Mouse (Mus musculus): ENCODE results near the gene Rpl22. TPM values are rescaled to one million over a fixed set of nuclear protein-coding genes. Genes with fewer than 3 reads are reported as not detected.

Gene Rpl22
- polyA plus RNA-seq, 1 experiment, result 49.7 TPM

DNA sequence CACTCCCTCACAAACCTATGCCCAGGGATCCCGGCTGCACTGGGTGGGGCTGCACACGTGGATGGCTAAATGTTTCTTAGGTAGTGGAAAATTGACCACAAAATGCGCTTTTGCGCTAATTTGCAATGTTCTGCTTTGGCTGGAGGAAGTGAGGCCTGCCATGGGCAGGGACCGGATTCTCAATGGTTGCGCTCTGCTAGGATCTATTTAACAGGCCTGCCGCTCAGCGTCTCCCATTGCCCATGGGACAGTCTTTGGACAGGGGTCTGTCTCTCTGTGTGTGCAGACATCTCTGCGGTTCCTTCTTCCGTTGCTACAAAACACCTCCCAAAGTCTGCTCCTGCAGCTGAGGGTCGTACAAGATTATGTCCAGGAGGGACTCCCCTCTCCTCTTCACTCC is 34.6 kb upstream of the Rpl22 start:
- H3K4me3 ChIP-seq (ENCODE audit: control insufficient read depth, low read depth, low read length), result no peak overlapping the region
- H3K27ac ChIP-seq (ENCODE audit: control insufficient read depth, insufficient read depth, low read depth, low read length), result no peak overlapping the region

DNA sequence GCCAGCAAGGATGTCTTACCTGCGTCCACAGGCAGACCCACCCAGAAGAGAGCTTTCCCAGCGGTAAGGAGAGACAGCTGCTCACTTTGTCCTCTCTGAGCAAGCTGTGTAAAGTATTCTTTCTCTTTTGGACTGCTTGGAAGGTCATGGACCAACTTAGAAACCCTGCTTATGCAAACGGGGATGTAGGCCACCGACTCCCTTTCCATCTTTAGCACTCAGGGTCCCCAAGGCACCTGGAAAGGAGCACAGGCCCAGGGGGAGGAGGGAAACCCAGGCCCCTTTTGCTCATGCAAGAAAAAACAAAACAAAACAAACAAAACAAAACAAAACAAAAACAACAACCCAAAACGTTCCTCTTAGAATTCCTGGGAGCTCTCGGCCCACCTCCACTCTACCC is 34.0 kb upstream of the Rpl22 start, which contains the start of gene Hes3:
TSS of gene Hes3 (minus strand) at position 101 of the 400 bp plus-strand sequence.
- Histone ChIP-seq H3K36me3 (ENCODE audit: control insufficient read depth, insufficient read depth, low read length) (no peaks in the 10 kb centered on the region), H3K4me1 (ENCODE audit: control insufficient read depth, insufficient read depth, low read length) (peaks cover 21% of the 10 kb centered on the region), H3K4me3 (ENCODE audit: control insufficient read depth, low read depth, low read length) (no peak within 1 kb of the TSS), H3K27me3 (ENCODE audit: control insufficient read depth, insufficient read depth, low read length) (no peaks in the 10 kb centered on the region), H3K27ac (ENCODE audit: control insufficient read depth, insufficient read depth, low read depth, low read length) (no peak within 1 kb of the TSS)
- TF ChIP-seq POLR2A (IDR thresholded peaks at IDR 0.05; ENCODE audit: control insufficient read depth, low read depth, low read length) (no peak), CTCF (IDR thresholded peaks at IDR 0.05; ENCODE audit: control insufficient read depth, insufficient read depth, insufficient replicate concordance, low read depth, low read length) (no peak)

More for the DNA sequence above, 34.6 kb upstream of the Rpl22 start:
- Histone ChIP-seq H3K36me3 (ENCODE audit: control insufficient read depth, insufficient read depth, low read length) (no peaks in the 10 kb centered on the region), H3K27me3 (ENCODE audit: control insufficient read depth, insufficient read depth, low read length) (no peaks in the 10 kb centered on the region), H3K4me1 (ENCODE audit: control insufficient read depth, insufficient read depth, low read length) (peaks cover 27% of the 10 kb centered on the region)
- TF ChIP-seq CTCF (IDR thresholded peaks at IDR 0.05; ENCODE audit: control insufficient read depth, insufficient read depth, insufficient replicate concordance, low read depth, low read length), result no peak
- no peak for TF ChIP-seq POLR2A (IDR thresholded peaks at IDR 0.05; ENCODE audit: control insufficient read depth, low read depth, low read length)

- no peak overlapping the region for H3K27ac ChIP-seq (ENCODE audit: control insufficient read depth, insufficient read depth, low read depth, low read length)
- H3K27me3 ChIP-seq (ENCODE audit: control insufficient read depth, insufficient read depth, low read length), result no peaks in the 10 kb centered on the region
- H3K4me3 ChIP-seq (ENCODE audit: control insufficient read depth, low read depth, low read length), result no peak overlapping the region
- no peak for TF ChIP-seq POLR2A (IDR thresholded peaks at IDR 0.05; ENCODE audit: control insufficient read depth, low read depth, low read length)
- TF ChIP-seq CTCF (IDR thresholded peaks at IDR 0.05; ENCODE audit: control insufficient read depth, insufficient read depth, insufficient replicate concordance, low read depth, low read length), result no peak
- peaks cover 19% of the 10 kb centered on the region for H3K4me1 ChIP-seq (ENCODE audit: control insufficient read depth, insufficient read depth, low read length)
- H3K36me3 ChIP-seq (ENCODE audit: control insufficient read depth, insufficient read depth, low read length), result no peaks in the 10 kb centered on the region
Observed at GRCm38 (mm10) chr4:152292102-152292765, 33.3 kb upstream of the Rpl22 start.

DNA sequence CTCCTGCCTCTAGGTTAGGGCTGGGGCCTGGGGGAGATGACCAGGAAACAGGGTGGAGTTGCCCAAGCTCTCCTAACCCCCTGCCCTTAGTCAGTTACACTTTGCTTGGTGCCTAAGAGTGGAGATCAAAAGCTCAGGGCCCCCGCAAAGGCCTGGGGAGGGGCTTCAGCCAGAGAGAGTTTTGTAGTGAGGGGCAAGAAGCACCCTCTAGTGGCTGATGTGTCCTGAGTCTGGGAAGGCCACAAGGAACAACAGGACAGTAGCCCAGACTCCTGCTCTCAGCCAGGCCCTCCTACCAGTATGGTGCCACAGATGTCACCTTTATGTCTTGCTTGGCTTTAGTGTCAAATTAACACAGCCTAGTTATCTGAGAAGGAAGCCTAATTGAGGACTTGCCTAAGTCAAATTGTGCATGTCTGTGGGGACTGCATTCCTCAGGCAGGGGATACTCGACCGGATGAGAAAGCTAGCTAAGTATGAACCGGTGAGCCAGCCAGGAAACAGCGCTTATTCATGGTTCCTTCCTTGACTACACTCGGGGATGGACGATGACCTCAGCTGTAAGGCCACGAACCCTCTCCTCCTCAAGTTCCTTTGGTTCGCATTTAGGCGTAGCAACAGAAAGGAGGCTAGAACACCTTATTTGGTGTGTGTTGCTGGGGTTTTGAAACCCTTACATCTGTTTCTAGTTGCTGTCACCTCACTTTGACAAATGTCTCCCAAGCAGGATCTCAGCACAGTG is 31.2 kb upstream of the Rpl22 start:
- Histone ChIP-seq H3K27me3 (ENCODE audit: control insufficient read depth, insufficient read depth, low read length) (no peaks in the 10 kb centered on the region), H3K36me3 (ENCODE audit: control insufficient read depth, insufficient read depth, low read length) (no peaks in the 10 kb centered on the region), H3K4me1 (ENCODE audit: control insufficient read depth, insufficient read depth, low read length) (peaks cover 25% of the 10 kb centered on the region), H3K27ac (ENCODE audit: control insufficient read depth, insufficient read depth, low read depth, low read length) (no peak overlapping the region), H3K4me3 (ENCODE audit: control insufficient read depth, low read depth, low read length) (no peak overlapping the region)
- TF ChIP-seq POLR2A (IDR thresholded peaks at IDR 0.05; ENCODE audit: control insufficient read depth, low read depth, low read length) (0 out of 2 replicates have a peak, but pooled peaks have one; percentile 4), CTCF (IDR thresholded peaks at IDR 0.05; ENCODE audit: control insufficient read depth, insufficient read depth, insufficient replicate concordance, low read depth, low read length) (no peak)

GRCm38 (mm10) chr4:152295916-152296315 is 29.6 kb upstream of the Rpl22 start:
- TF ChIP-seq CTCF (IDR thresholded peaks at IDR 0.05; ENCODE audit: control insufficient read depth, insufficient read depth, insufficient replicate concordance, low read depth, low read length) (no peak), POLR2A (IDR thresholded peaks at IDR 0.05; ENCODE audit: control insufficient read depth, low read depth, low read length) (no peak)
- peaks cover 15% of the 10 kb centered on the region for H3K4me1 ChIP-seq (ENCODE audit: control insufficient read depth, insufficient read depth, low read length)
- H3K27me3 ChIP-seq (ENCODE audit: control insufficient read depth, insufficient read depth, low read length), result no peaks in the 10 kb centered on the region
- H3K27ac ChIP-seq (ENCODE audit: control insufficient read depth, insufficient read depth, low read depth, low read length), result peak overlapping the region; percentile 35; the same call in 1 of the 2 replicates
- H3K4me3 ChIP-seq (ENCODE audit: control insufficient read depth, low read depth, low read length), result peak overlapping the region; percentile 57
- peaks cover 2% of the 10 kb centered on the region for H3K36me3 ChIP-seq (ENCODE audit: control insufficient read depth, insufficient read depth, low read length)

DNA sequence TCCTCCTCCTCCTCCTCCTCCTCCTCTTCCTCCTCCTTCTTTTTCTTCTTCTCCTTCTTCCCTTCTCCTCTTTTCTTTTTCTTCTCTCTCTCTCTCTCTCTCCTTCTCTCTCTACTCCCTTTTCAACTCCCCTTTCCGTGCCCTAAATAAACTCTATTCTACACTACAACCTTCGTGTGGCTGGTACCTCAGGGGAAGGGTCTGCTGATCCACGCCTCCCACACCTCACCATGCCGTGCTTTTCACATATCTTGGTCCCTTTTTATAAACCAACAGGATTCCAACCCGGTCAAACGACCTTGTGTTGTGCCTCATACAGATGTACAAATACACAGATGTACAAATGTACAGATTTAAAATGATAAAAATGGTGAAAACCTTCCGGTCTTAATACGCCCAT is 29.2 kb upstream of the Rpl22 start:
- TF ChIP-seq CTCF (IDR thresholded peaks at IDR 0.05; ENCODE audit: control insufficient read depth, insufficient read depth, insufficient replicate concordance, low read depth, low read length) (no peak), POLR2A (IDR thresholded peaks at IDR 0.05; ENCODE audit: control insufficient read depth, low read depth, low read length) (no peak)
- Histone ChIP-seq H3K36me3 (ENCODE audit: control insufficient read depth, insufficient read depth, low read length) (peaks cover 2% of the 10 kb centered on the region), H3K27me3 (ENCODE audit: control insufficient read depth, insufficient read depth, low read length) (no peaks in the 10 kb centered on the region), H3K4me3 (ENCODE audit: control insufficient read depth, low read depth, low read length) (peak overlapping the region; percentile 93), H3K4me1 (ENCODE audit: control insufficient read depth, insufficient read depth, low read length) (peaks cover 15% of the 10 kb centered on the region), H3K27ac (ENCODE audit: control insufficient read depth, insufficient read depth, low read depth, low read length) (peak overlapping the region; percentile 86)

Measured in testis, adult 2 months (tissue).